Mouse (Mus musculus) monocyte, adult 5-6 weeks (primary cell): ENCODE measurements around the gene Sult2a2. TPM values are rescaled to one million over a fixed set of nuclear protein-coding genes. Genes with fewer than 3 reads are reported as not detected.
"Not testable (repeated sequence)": the region's sequence is repeated elsewhere in the genome, so short reads cannot be mapped to it uniquely, and the experiment has no call there.

Source experiments
- ATAC-seq: fragments of 153-309, 156-312 bp; replicated peaks from 2 replicates; pipeline ENCODE4 v1.8.0; 2017; ENCODE audit warnings: mild to moderate bottlenecking; ENCODE audit not compliant: low TSS enrichment, insufficient number of reproducible peaks, severe bottlenecking, poor library complexity, low FRiP score
- total RNA-seq: library from RNA; stranded (forward); fragments of 200-1000, 200-491, 200-594 nt; gene quantifications from 3 replicates; pipeline ENCODE4 v1.2.3, GENCODE M21; 2017

The Sult2a2 gene
- not detected in 3 replicates for total RNA-seq

- ATAC-seq = not testable (repeated sequence)
Measured at GRCm38 (mm10) chr7:13733205-13733604, at the start of gene Sult2a2. Gene Sult2a2, plus strand, starts transcription at chr7:13733505.

DNA sequence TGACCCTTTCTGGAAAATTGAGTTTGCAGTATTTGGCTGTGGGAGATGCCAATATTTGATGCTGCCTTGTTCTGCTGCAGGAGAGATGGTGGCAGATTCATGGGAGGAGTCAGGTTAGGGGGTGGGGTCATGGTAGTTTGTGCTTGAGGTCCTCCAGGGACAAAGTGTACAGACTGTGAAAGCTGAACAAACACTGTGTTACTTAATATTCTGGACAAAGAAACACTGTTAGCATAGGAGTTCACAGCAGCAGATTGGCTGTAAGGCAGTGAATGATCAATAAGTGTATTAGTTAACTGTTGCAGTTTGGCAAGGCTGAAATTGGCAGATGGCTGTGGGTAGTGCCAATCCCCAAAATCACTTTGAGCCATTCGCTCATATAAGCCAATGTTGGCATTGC lies 80.6 kb downstream of the Sult2a2 start:
- ATAC-seq = no peak

Other genes with a start within 250 kb of the Sult2a2 start
- not detected in 3 replicates for gene Bsph2, start 162.4 kb upstream of the Sult2a2 start, total RNA-seq
- not detected in 3 replicates for gene Sult2a5, start 109.5 kb upstream of the Sult2a2 start, total RNA-seq
- not detected in 3 replicates for gene Sult2a1, start 103.9 kb downstream of the Sult2a2 start, total RNA-seq